Mouse (Mus musculus) fat pad, adult 2 months (tissue): Measurements from ENCODE around the gene Triobp.
A peak's percentile ranks its signal among the peaks of the same experiment; 100 is the strongest.

ENCODE experiments used
- DNase-seq: peaks from one replicate; pipeline ENCODE4 v3.0.0-alpha.2; 2011; ENCODE audit warnings: low read depth, low spot score; ENCODE audit errors: extremely low read depth

Gene Triobp

DNA sequence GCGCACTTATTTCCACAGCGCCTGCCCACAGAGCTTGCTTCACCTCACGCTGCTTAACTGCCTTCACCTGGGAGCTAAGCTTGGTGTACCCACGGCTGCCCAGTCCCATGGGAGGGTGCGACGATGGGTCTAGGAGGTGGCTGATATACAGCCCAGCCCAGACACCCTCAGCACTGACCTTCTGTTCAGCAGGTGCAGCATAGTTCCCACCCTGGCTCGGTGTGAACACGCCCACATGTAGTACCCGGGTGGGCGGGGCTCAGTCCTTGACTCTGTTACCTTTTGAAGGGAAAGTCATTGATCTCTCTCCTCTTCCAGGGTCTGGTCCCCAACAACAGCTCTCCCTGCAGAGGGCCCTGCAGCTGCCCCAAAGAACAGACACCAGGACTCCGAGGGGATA lies 12.0 kb downstream of the Triobp start:
- no peak for DNase-seq

DNA sequence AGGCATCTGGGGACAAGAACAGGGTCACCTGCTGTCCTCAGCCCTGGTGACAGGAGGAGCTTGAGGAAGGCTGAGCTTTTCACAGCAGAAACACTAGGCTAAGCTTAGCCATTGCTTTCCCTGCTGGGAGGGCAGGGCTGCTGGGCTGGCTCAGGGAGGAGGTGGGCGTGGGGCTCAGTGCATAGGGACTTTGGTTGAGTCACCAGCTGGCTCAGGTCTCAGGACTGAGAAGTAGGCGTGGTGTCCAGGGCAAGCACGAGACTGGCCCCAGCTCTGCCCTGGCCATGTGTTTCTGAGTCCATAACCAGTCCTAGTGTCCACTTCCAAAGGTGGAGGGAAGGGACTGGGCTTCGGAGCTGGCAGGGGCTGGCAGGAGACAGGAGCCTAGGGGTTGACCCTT lies 12.6 kb downstream of the Triobp start:
- DNase-seq: no peak

DNA sequence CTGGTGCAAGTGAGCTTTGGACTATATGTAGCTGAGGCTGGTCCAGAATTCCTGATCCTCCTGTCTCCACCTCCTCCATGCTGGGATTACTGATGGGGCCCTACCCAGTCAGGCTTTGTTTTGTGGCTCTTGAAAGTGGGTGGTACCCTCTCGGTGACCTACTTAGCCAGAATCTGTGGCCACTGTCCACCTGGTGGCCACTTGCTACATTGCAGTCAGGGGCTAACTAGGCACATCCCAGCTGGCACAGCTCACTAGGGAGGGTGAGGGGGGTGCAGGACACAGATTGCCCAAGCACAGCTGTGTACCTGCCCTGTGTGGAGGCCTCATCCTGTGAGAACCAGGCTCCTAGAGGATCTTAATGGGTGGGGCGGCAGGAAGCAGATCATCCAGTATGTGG lies 15.4 kb downstream of the Triobp start:
- DNase-seq: no peak

DNA sequence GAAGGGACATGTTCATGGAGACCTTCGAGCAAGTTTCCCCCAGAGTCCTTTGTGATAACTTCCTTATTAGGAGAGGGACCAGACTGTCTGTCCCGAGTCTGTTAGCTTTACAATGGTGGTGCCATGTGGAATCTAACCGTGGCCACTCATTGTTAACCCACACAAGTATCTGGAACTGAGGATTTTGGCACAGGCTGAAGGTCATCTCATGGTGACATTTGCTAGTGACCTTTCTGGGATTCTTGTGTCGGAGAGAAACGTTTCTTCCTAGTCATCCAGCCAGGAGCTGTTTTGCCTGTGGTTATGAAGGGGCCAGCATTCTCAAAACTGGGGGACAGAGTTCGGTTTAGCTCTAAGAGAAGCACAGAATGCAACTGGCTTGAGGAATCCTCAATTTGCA lies 24.1 kb downstream of the Triobp start:
- no peak for DNase-seq

DNA sequence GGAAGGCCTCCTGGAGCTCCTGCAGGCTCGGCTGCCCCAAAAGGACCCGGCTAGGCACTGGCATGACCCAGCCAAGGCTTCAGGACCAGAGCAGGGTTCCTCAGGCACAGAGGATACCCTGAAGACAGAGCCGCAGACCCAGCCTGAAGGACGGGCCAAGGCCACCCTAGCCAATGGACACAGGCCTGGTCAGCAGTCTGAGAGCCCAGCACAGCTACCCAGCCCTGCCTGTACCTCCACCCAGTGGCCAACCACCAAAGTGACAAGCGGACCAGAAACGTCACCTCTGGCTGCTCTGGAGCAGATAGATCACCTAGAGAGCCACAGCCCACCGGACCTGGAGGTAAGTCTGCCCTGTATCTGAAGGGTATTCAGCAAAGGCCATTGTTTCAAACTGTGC lies 26.4 kb downstream of the Triobp start:
- DNase-seq: no peak

DNA sequence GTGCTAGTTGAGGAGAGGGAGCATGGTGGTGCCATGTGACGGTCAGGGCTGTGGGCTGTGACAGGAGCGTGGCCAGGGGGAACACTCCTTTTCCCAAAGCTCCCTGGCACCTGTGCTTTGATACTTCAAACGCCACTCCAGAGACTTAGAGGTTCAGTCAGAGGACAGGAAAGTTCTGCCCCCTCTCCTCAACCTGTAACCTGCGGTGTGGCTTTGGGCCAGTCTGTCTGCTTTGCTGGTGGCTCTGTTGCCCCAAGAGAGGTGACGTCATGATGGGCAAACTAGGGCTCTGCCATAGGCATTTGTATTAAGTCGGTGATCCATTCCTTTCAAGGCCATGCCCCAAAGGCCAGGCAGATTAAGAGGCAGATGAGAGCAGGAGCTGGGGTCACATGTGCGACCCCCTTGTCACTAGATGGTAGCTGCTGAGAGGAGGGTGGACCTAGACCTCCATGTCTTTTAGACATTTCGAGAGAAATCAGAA lies 30.2 kb downstream of the Triobp start:
- DNase-seq: no peak

DNA sequence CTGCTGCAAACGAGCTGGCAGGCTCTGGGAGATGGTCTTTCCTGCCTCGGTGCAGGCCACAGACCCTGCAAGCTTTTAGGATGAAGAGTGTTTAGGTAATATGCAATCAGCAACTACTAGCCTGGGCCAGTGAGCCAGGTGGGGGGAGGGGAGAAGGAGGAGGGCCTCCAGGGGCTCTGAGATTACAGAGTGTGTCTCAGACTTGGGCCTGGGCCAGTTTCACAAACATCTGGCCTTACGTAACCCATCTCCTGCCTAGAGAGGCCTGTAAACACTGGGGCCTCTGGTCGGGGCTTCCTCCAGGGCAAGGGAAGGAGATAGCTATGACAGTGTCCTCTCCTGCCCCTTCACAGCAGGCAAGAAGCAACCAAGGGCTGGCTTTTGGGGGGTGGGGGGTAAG lies 31.4 kb downstream of the Triobp start:
- no peak for DNase-seq

DNA sequence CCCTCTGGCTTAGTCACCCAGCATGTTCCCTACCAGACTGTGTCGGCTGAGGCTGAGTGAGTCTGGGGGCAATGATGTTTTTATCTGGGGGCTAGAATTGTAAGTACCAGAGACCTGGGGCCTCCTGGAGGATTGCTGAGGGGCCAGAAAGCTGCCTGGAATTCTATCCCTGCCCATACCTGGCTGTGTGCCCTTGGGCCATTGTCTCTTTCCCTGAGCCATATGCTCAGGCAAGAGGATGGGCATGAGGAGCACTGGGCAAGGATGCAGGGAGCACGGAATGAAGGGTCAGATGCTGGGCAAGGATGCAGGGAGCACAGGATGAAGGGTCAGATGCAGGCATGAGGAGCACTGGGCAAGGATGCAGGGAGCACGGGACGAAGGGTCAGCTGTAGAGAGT lies 32.6 kb downstream of the Triobp start:
- no peak for DNase-seq

DNA sequence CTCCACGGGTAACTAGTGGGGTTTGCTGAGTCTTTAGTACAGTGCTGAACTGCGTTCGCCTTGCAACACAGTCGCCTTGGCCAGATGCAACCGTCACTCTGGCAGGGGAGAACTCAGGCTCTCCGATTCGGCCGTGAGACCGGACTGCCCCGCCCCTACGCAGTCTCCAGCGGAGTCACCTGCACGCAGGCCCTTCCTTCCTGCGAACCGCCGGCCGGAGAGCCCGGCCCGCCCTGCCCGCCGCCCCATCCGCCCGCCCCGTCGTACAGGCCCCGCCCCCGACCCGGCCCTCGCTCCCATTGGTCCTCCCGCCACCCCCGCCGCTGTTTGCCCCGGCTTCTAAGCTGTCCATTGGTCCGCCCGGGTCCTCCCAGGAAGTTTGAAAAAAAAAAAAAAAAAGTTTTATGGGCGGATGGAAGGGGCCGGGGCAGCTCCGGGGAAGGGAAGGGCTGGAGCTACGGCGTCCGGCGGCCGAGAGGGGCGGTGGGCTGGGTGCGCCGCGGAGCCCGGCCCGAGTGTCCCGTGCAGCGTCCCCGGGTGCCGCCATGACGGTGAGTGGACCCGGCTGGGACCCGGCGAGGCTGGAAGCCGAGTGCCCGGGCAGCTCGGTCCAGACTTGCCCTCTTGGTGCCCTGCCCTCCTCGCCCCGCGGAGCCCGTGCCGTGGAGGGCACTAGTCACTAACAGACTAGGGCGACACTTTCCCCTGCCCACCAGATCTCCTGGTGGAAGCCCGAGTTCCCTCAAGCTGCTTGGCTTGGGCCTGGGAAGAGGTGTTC lies 35.3 kb downstream of the Triobp start:
- DNase-seq: peak; percentile 43

DNA sequence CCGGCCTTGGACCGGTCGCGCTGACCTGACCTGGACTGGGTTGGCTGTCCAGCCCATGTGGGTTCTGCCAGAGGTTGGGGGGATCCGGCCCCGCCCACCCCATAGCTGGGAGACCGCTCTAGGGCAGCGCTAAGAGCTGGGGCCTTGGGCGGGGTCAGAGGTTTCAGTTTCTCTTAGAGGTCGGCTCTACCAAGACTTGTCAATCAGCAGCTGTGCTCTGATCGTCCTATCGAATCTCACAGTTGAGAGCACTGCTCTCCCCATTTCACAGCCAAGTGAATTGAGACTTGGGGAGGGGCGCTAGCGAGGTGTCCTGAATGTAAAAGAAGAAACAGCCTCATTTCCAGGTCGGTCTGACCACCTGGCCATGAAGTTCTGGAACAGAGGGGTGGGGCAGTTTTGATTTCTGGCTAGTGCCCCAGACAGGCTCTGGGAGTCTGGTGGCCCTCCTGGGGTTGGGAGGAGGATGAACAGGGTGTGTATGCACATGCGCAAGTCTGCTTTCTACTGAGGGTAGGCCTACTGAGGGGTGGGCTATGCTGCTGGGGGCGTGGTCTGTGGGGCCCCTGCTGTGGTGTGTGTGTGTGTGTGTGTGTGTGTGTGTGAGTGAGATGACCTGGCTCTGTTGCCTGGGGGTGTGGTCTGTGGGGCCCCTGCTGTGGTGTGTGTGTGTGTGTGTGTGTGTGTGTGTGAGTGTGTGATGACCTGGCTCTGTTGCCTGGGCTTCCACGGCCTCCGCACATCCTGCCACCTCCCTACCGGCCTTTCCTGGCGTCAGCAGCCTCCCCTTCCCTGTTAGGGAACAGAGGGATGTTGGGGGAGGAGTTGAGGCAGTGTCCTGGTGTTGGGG lies 36.1 kb downstream of the Triobp start:
- no peak for DNase-seq

DNA sequence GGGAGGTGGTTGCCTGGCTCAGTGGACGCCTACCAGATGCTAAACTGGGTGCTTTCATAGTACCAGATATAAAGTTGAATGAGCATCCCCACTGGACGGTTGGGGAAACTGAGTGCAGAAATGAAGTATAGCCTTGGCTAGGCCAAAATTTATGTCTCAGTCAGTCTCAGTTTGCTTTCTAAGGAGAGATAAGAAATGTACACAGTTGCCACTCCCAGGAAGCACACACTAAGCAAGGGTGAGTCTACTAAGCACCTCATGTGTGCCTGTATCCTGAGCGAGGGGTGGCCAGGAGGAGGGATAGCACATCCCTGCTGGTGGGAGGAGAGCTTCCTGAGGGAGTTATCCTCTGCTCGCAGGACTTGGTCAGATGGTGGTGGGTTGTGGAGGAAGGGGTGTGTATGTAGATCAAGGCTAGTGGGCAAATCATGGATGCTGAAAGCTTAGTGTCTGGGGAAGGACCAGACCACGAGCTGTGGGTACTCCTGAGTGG lies 36.8 kb downstream of the Triobp start:
- DNase-seq: no peak

DNA sequence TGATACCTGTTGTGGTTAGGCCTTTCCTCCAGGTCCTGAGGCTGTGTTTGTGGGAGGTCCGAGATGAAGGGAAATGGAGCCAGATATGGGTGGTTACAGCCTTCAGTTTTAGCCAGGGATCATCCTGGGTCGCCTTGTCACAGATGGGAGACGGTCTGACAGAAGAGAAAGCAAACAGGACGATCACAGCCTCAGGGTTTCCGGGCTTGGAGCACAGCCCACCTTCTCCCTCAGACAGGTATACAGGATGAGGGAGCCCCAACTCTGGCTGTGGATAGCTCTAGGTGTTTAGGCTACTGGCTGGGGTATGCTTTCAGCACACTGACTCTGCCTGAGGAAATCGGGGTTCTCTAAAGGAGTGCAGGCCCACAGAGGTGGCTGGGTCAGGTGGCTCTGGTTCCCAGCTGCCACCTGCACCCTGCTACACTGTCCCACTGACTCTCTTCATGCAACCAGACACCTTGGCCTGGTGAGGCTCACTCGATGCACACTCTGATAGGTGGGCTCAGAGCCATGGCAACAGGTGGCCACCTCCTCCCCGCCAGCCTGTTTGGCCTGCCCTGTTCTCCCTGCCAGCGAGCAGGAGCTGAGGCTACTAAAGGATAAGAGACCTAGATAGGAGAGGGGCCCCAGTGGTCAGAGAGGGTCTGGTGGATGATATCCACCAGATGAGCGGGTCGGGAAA lies 39.2 kb downstream of the Triobp start:
- no peak for DNase-seq

DNA sequence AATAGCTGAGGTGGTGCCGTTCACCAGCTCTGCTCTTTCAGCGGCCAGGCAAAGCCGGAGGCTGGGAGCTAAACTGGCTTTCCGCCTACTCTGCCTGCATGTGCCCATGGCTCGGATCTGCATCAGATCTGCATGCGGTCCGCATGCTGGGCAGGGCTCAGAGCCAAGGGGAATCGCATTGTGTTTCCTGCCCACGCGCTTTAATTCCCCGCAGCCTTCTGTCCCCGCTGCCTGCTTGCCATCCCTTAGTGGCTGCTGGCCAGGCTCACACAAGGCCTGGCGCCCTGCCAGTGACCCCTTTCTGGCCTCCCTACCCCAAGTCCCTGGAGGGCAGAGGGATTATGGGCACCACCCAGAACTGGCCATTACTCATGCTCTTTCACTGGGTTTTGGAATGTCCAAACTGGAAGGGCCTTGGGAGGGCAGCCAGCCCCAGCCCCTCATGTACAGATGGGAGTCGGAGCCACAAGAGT lies 41.0 kb downstream of the Triobp start:
- no peak for DNase-seq

DNA sequence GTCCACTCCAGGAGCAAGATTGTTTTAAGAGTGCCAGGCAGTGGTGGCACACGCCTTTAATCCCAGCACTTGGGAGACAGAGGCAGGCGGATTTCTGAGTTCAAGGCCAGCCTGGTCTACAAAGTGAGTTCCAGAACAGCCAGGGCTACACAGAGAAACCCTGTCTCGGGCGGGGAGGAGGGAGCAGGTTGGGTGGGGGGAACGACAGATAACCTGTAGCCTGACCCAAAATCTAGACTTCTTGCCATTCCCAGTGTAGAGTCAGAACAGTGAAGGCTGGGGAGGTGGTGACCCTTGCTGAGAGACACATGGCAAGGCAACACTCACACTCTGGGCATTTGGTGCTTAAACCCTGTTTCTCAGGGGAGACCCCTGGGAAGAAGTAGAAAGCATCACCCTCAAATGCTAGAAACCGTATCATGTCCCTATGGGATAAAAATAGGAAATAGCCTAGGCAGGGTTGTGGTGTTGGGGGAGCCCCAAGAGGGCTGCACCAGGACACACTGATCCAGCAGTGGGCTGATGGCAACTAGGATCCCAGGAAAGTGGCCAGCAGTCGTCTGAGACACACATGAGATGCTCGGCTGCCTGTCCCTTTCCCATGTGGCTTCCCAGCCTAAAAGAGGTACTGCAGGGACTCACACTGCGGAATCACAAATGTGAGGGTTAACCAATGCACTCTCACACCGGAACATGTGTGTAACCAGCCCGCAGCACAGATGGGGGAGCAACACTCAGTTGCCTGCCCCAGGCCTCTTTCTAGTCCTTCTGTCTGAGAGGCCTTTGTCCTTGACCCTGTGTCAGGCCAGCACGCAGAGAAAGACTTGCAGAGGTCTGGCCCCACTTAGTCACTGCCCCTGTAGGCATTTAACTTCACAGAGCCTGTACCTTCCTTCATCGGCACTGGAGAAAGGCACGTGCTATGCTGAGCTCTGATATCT lies 41.9 kb downstream of the Triobp start:
- DNase-seq: no peak

DNA sequence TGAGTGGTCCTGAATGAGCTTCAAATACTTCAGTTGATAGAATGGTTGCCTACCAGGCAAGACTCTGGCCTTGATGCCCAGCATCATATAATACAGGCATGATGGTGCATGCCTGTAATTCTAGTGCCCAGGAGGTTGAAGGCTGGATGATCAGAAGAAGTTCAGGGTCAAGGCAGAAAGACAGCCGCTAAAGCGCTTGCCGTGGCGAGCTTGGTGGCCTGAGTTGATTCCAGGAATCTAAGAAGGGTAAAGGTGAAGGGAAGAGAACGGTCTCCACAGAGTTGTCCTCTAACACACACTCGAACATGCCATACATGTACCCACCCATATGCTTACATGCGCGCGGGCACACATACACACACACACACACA lies 42.6 kb downstream of the Triobp start:
- no peak for DNase-seq

DNA sequence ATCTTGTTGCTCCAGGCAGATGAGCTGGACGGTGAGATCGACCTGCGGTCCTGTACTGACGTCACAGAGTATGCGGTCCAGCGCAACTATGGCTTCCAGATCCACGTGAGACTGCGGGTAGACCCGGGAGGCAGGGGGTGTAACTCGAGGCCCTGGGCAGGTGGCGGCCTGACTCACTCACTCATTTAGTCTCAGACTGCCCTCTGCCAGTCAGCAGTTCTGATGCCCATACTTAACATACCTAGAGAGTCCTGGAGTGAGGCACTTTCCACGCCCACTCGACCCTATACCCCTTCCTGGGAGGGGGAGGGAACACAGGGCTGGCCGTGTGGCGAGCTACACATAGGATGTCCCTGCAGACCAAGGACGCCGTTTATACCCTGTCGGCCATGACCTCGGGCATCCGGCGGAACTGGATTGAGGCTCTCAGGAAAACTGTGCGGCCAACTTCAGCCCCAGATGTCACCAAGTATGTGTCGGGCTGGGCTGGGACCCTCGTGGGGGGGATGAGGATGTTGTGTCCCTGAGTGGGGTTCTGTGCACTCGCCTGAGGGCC lies 43.5 kb downstream of the Triobp start:
- DNase-seq: no peak

DNA sequence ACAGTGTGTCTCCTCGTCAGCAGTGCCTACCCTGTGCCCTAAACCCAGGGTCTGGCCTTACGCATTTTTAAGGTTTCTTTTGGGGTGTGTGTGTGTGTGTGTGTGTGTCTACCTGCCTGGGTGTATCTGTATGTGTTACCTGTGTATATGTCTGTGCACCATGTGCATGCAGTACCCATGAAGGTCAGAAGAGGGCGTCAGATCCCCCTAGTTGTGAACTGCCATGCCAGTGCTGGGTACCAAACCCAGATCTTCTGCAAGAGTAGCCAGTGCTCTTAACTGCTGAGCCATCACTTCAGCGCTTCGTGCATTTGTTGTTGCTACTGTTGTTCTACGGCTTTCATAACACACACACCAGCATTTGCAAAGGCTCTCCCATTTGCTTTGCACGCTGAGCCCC lies 44.7 kb downstream of the Triobp start:
- no peak for DNase-seq

DNA sequence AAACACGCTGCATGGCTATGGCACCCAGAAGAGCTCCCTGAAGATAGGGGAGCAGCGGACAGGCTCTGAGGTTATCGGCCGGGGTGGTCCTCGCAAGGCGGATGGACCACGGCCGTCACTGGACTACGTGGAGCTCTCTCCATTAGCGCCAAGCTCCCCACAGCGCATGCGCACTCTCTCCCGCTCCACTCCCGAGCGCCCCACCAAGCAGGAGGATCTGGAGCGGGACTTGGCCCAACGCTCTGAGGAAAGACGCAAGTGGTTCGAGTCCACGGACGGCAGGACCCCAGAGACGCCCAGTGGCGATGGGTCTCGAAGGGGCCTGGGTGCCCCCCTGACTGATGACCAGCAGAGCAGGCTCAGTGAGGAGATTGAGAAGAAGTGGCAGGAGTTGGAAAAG lies 45.4 kb downstream of the Triobp start:
- no peak for DNase-seq

DNA sequence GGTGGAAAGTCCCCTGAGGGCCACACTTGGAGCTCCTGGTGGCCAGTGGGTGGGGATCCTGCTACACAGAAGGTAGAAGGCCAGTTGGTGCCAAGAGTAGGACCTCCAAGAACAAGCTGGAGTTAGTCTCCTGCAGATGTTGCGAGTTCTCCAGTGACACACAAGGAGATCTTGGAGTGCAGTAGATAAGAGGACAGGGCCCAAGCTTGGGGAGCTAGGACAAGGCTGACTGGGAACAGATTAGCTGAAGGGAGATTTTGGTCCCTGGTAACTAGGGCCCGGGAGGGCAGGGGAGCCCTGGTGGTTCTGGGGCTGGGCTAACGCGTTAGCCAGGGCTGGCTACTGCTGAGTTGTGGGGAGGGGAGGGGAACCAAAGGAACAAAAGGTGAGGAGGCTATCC lies 48.4 kb downstream of the Triobp start:
- no peak for DNase-seq

DNA sequence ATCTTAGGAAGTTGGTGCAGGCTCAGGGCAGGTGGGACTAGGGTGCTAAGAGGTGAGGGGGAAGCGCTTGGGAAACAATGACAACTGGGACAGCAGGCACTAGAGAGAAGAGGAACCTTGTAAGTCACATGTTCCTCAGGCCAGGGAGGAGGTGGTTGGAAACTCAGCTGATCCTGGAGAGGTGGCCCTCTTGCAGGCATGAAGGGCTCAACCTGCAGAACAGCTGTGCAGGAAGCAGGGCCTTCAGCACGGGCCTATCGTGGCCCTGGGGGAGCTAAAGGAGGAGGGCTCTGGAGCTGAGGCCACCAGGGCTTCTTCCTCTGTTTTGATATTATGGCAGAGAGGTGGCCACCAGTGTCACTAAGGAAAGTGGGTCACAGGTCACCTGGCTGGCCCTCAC lies 49.1 kb downstream of the Triobp start:
- DNase-seq: no peak
